Mouse (Mus musculus) liver, embryonic 13.5 days (tissue): ENCODE data around the gene Ykt6. TPM values are rescaled to one million over a fixed set of nuclear protein-coding genes. Genes with fewer than 3 reads are reported as not detected.

Experiments
- ATAC-seq: fragments of 200-750 bp; cut with Nextera tagmentation; 2 replicates; pipeline ENCODE4 v1.8.0; 2017; ENCODE audit warnings: low read depth, mild to moderate bottlenecking, moderate number of reproducible peaks, moderate library complexity
- DNase-seq: peaks from one replicate; pipeline ENCODE4 v3.0.0; 2022
- H3K27ac ChIP-seq: fragments of 300-500 bp; sonication (generic); 2 replicates; pipeline ENCODE4 v1.5.1; 2015; ENCODE audit warnings: moderate library complexity, mild to moderate bottlenecking, inconsistent platforms
- H3K27me3 ChIP-seq: fragments of 300-500 bp; sonication (generic); 2 replicates; pipeline ENCODE4 v1.6.1; 2015; ENCODE audit warnings: mild to moderate bottlenecking, inconsistent platforms
- H3K36me3 ChIP-seq: fragments of 300-500 bp; sonication (generic); 2 replicates; pipeline ENCODE4 v1.6.1; 2015; ENCODE audit warnings: mild to moderate bottlenecking, inconsistent platforms
- H3K4me1 ChIP-seq: fragments of 300-500 bp; sonication (generic); replicated peaks from 2 replicates; pipeline ENCODE4 v1.6.1; 2015; ENCODE audit warnings: inconsistent platforms
- H3K4me2 ChIP-seq: fragments of 300-500 bp; sonication (generic); 2 replicates; pipeline ENCODE4 v1.6.1; 2015; ENCODE audit warnings: inconsistent platforms, mild to moderate bottlenecking, moderate library complexity
- H3K4me3 ChIP-seq: fragments of 300-500 bp; sonication (generic); replicated peaks from 2 replicates; pipeline ENCODE4 v1.5.1; 2015; ENCODE audit warnings: mild to moderate bottlenecking, inconsistent platforms
- H3K9ac ChIP-seq: fragments of 300-500 bp; sonication (generic); 2 replicates; pipeline ENCODE4 v1.6.1; 2015; ENCODE audit warnings: mild to moderate bottlenecking, inconsistent platforms
- H3K9me3 ChIP-seq: fragments of 300-500 bp; sonication (generic); replicated peaks from 2 replicates; pipeline ENCODE4 v1.6.1; 2016; ENCODE audit warnings: inconsistent platforms
- WGBS: fragments of 180-500 bp; shearing (Covaris S2); methylation state at CpG from one replicate; pipeline ENCODE4 v1.1.7; 2015; ENCODE audit not compliant: insufficient replicate concordance; 5-methylcytosine and 5-hydroxymethylcytosine counted together
- polyA plus RNA-seq: library from polyadenylated mRNA; unstranded; fragments of >200 nt; fragmentation: Nextera tagmentation; extraction: Ambion mirVana; gene quantifications from 2 replicates; pipeline ENCODE4 v1.2.1, GENCODE M21; 2015

Gene Ykt6
- polyA plus RNA-seq, 1 experiment from 2014 or later: 23.6 TPM

GRCm38 (mm10) chr11:5949586-5950352, 5.7 kb upstream of the Ykt6 start, which contains the start of gene Gck:
Gene Gck, minus strand, starts transcription at chr11:5950081.
- no peak within 1 kb of the TSS; the same call in 1 of the 2 replicates for H3K27ac ChIP-seq
- 0 out of 2 replicates have a peak, but pooled peaks cover 5% of the 10 kb centered on the region for H3K27me3 ChIP-seq
- H3K9ac ChIP-seq: no peak within 1 kb of the TSS
- peaks cover 8% of the 10 kb centered on the region for H3K4me1 ChIP-seq
- H3K36me3 ChIP-seq: no peaks in the 10 kb centered on the region
- H3K4me3 ChIP-seq: no peak within 1 kb of the TSS
- no peak within 1 kb of the TSS for H3K4me2 ChIP-seq
- 22% methylated on average over 8 of the region's 8 CpGs for WGBS
- DNase-seq: peak; percentile 12
- peak; percentile 54 for ATAC-seq
- H3K9me3 ChIP-seq: no peaks in the 10 kb centered on the region

GRCm38 (mm10) chr11:5952501-5952900, 3.0 kb upstream of the Ykt6 start:
- no peak for ATAC-seq
- Histone ChIP-seq H3K9ac (no peak overlapping the region), H3K27ac (no peak overlapping the region), H3K4me3 (no peak overlapping the region), H3K4me2 (no peak overlapping the region), H3K4me1 (peaks cover 28% of the 10 kb centered on the region), H3K27me3 (0 out of 2 replicates have a peak, but pooled peaks cover 5% of the 10 kb centered on the region), H3K36me3 (peaks cover 3% of the 10 kb centered on the region; the same call in 1 of the 2 replicates), H3K9me3 (no peaks in the 10 kb centered on the region)
- WGBS: 77% methylated on average over 5 of the region's 5 CpGs
- no peak for DNase-seq

GRCm38 (mm10) chr11:5953130-5953765, 2.2 kb upstream of the Ykt6 start:
- H3K27ac ChIP-seq: no peak overlapping the region
- no peak overlapping the region for H3K4me3 ChIP-seq
- H3K4me2 ChIP-seq: no peak overlapping the region
- ATAC-seq: no peak
- no peaks in the 10 kb centered on the region for H3K9me3 ChIP-seq
- H3K4me1 ChIP-seq: peaks cover 31% of the 10 kb centered on the region
- peaks cover 4% of the 10 kb centered on the region; the same call in 1 of the 2 replicates for H3K36me3 ChIP-seq
- no peak for DNase-seq
- H3K9ac ChIP-seq: no peak overlapping the region
- H3K27me3 ChIP-seq: 0 out of 2 replicates have a peak, but pooled peaks cover 5% of the 10 kb centered on the region
- WGBS: 28% methylated on average over 8 of the region's 8 CpGs

- Histone ChIP-seq H3K27ac (no peak overlapping the region), H3K4me2 (peak overlapping the region; percentile 89)
- 66% methylated on average over 5 of the region's 5 CpGs for WGBS
Measured at GRCm38 (mm10) chr11:5954435-5954834, 1.1 kb upstream of the Ykt6 start.

GRCm38 (mm10) chr11:5954965-5955504, 458 bp upstream of the Ykt6 start:
- Histone ChIP-seq H3K4me2 (peak overlapping the region; percentile 89), H3K4me3 (peak overlapping the region; percentile 95), H3K9me3 (no peaks in the 10 kb centered on the region), H3K27ac (peak overlapping the region; percentile 87), H3K4me1 (peaks cover 33% of the 10 kb centered on the region), H3K36me3 (peaks cover 10% of the 10 kb centered on the region), H3K9ac (peak overlapping the region; percentile 94), H3K27me3 (no peaks in the 10 kb centered on the region)
- peak; percentile 28 for ATAC-seq
- WGBS: 6% methylated on average over 7 of the region's 7 CpGs
- DNase-seq: peak; percentile 43

More at GRCm38 (mm10) chr11:5954435-5954834, 1.1 kb upstream of the Ykt6 start:
- Histone ChIP-seq H3K27me3 (0 out of 2 replicates have a peak, but pooled peaks cover 4% of the 10 kb centered on the region), H3K4me3 (peak overlapping the region; percentile 95; the same call in 1 of the 2 replicates), H3K4me1 (peaks cover 35% of the 10 kb centered on the region), H3K9me3 (no peaks in the 10 kb centered on the region), H3K9ac (no peak overlapping the region), H3K36me3 (peaks cover 7% of the 10 kb centered on the region)
- DNase-seq: no peak
- ATAC-seq: no peak

GRCm38 (mm10) chr11:5960051-5960450, 4.6 kb downstream of the Ykt6 start:
- Histone ChIP-seq H3K4me3 (no peak overlapping the region), H3K9ac (no peak overlapping the region), H3K9me3 (no peaks in the 10 kb centered on the region), H3K4me2 (no peak overlapping the region), H3K27me3 (no peaks in the 10 kb centered on the region), H3K4me1 (peaks cover 25% of the 10 kb centered on the region), H3K27ac (no peak overlapping the region), H3K36me3 (peaks cover 59% of the 10 kb centered on the region)
- DNase-seq (no peak), ATAC-seq (no peak)
- WGBS: 57% methylated on average over 2 of the region's 2 CpGs

GRCm38 (mm10) chr11:5965865-5966264, 10.4 kb downstream of the Ykt6 start:
- no peaks in the 10 kb centered on the region for H3K4me1 ChIP-seq
- H3K27ac ChIP-seq: no peak overlapping the region
- ATAC-seq (no peak), DNase-seq (no peak)
- H3K27me3 ChIP-seq: no peaks in the 10 kb centered on the region
- no peak overlapping the region for H3K9ac ChIP-seq
- H3K4me3 ChIP-seq: no peak overlapping the region
- H3K4me2 ChIP-seq: no peak overlapping the region
- WGBS: 81% methylated on average over 11 of the region's 11 CpGs
- H3K36me3 ChIP-seq: peaks cover 83% of the 10 kb centered on the region
- H3K9me3 ChIP-seq: no peaks in the 10 kb centered on the region

- no peaks in the 10 kb centered on the region for H3K4me1 ChIP-seq
- H3K9ac ChIP-seq: no peak overlapping the region
- H3K27me3 ChIP-seq: no peaks in the 10 kb centered on the region
- 80% methylated on average over 3 of the region's 3 CpGs for WGBS
- no peak overlapping the region for H3K4me2 ChIP-seq
- no peak overlapping the region for H3K27ac ChIP-seq
- peaks cover 74% of the 10 kb centered on the region for H3K36me3 ChIP-seq
- ATAC-seq: no peak
- DNase-seq: no peak
- no peaks in the 10 kb centered on the region for H3K9me3 ChIP-seq
- no peak overlapping the region for H3K4me3 ChIP-seq
Measured at GRCm38 (mm10) chr11:5966751-5967150, 11.3 kb downstream of the Ykt6 start.

GRCm38 (mm10) chr11:5968223-5968622, 12.7 kb downstream of the Ykt6 start:
- Histone ChIP-seq H3K4me3 (no peak overlapping the region), H3K36me3 (peaks cover 60% of the 10 kb centered on the region)

GRCm38 (mm10) chr11:5971202-5971601, 15.7 kb downstream of the Ykt6 start:
- ATAC-seq (no peak), DNase-seq (no peak)
- Histone ChIP-seq H3K4me1 (peaks cover 7% of the 10 kb centered on the region), H3K27me3 (no peaks in the 10 kb centered on the region), H3K36me3 (peaks cover 31% of the 10 kb centered on the region), H3K4me2 (no peak overlapping the region), H3K9me3 (no peaks in the 10 kb centered on the region), H3K27ac (no peak overlapping the region), H3K9ac (no peak overlapping the region), H3K4me3 (no peak overlapping the region)
- 52% methylated on average over 7 of the region's 7 CpGs for WGBS

More at GRCm38 (mm10) chr11:5968223-5968622, 12.7 kb downstream of the Ykt6 start:
- ATAC-seq: no peak
- Histone ChIP-seq H3K4me1 (peaks cover 6% of the 10 kb centered on the region), H3K27ac (no peak overlapping the region), H3K9ac (no peak overlapping the region), H3K27me3 (no peaks in the 10 kb centered on the region), H3K4me2 (no peak overlapping the region), H3K9me3 (no peaks in the 10 kb centered on the region)
- no peak for DNase-seq
- WGBS: 89% methylated on average over 6 of the region's 6 CpGs

- Histone ChIP-seq H3K4me1 (peaks cover 7% of the 10 kb centered on the region), H3K27ac (no peak overlapping the region), H3K4me3 (no peak overlapping the region), H3K9ac (no peak overlapping the region), H3K36me3 (peaks cover 16% of the 10 kb centered on the region), H3K9me3 (no peaks in the 10 kb centered on the region), H3K4me2 (no peak overlapping the region), H3K27me3 (no peaks in the 10 kb centered on the region)
- DNase-seq (no peak), ATAC-seq (no peak)
- WGBS: 40% methylated on average over 7 of the region's 7 CpGs
Measured at GRCm38 (mm10) chr11:5973151-5973550, 17.7 kb downstream of the Ykt6 start.
